Mouse (Mus musculus) embryonic facial prominence, embryonic 10.5 days (tissue): ENCODE measurements around the gene 4930486L24Rik. TPM values are rescaled to one million over a fixed set of nuclear protein-coding genes. Genes with fewer than 3 reads are reported as not detected.
"Not testable (repeated sequence)": the region's sequence is repeated elsewhere in the genome, so short reads cannot be mapped to it uniquely, and the experiment has no call there.

Experiments used
- DNase-seq: peaks from one replicate; pipeline ENCODE4 v3.0.0-alpha.2; 2017; ENCODE audit warnings: low spot score
- H3K27ac ChIP-seq: fragments of 300-500 bp; sonication (generic); replicated peaks from 2 replicates; pipeline ENCODE4 v1.5.1; 2016; ENCODE audit warnings: mild to moderate bottlenecking
- H3K27me3 ChIP-seq: fragments of 300-500 bp; sonication (generic); replicated peaks from 2 replicates; pipeline ENCODE4 v1.6.1; 2016; ENCODE audit warnings: low read depth, mild to moderate bottlenecking; ENCODE audit not compliant: poor library complexity, severe bottlenecking
- H3K36me3 ChIP-seq: fragments of 300-500 bp; sonication (generic); replicated peaks from 2 replicates; pipeline ENCODE4 v1.6.1; 2016; ENCODE audit warnings: mild to moderate bottlenecking, moderate library complexity
- H3K4me1 ChIP-seq: fragments of 300-500 bp; sonication (generic); 2 replicates; pipeline ENCODE4 v1.6.1; 2016
- H3K4me3 ChIP-seq: fragments of 300-500 bp; sonication (generic); 2 replicates; pipeline ENCODE4 v1.5.1; 2016; ENCODE audit warnings: mild to moderate bottlenecking, moderate library complexity
- H3K9me3 ChIP-seq: fragments of 300-500 bp; sonication (generic); 2 replicates; pipeline ENCODE4 v1.6.1; 2016; ENCODE audit warnings: mild to moderate bottlenecking
- WGBS: fragments of 180-500 bp; shearing (Covaris S2); methylation state at CpG from one replicate; pipeline ENCODE4 v1.1.7; 2016; 5-methylcytosine and 5-hydroxymethylcytosine counted together
- polyA plus RNA-seq: library from polyadenylated mRNA; unstranded; fragments of >200 nt; fragmentation: Nextera tagmentation; extraction: Ambion mirVana; gene quantifications from 2 replicates; pipeline ENCODE4 v1.2.1, GENCODE M21; 2016

4930486L24Rik gene
- 0.16 TPM in 1 of 2 replicates, not detected in the other for polyA plus RNA-seq

GRCm38 (mm10) chr13:60864281-60864680, at the start of gene 4930486L24Rik:
TSS of gene 4930486L24Rik (minus strand) at chr13:60864475.
- 61% methylated on average over 1 of the region's 1 CpGs for WGBS
- DNase-seq = no peak
- Histone ChIP-seq H3K9me3 (0 out of 2 replicates have a peak, but pooled peaks cover 6% of the 10 kb centered on the region), H3K4me1 (no peaks in the 10 kb centered on the region), H3K27ac (no peak within 1 kb of the TSS), H3K27me3 (no peaks in the 10 kb centered on the region), H3K36me3 (no peaks in the 10 kb centered on the region), H3K4me3 (no peak within 1 kb of the TSS)

- H3K9me3 ChIP-seq = peaks cover 14% of the 10 kb centered on the region; the same call in 1 of the 2 replicates
- 93% methylated on average over 2 of the region's 2 CpGs for WGBS
- H3K27me3 ChIP-seq, H3K4me1 ChIP-seq, H3K27ac ChIP-seq, DNase-seq, H3K4me3 ChIP-seq, H3K36me3 ChIP-seq: not testable (repeated sequence)
Measured at GRCm38 (mm10) chr13:60904780-60905179, 40.5 kb upstream of the 4930486L24Rik start, which contains the start of gene Tpbpb. TSS of gene Tpbpb (minus strand) at chr13:60904880.

DNA sequence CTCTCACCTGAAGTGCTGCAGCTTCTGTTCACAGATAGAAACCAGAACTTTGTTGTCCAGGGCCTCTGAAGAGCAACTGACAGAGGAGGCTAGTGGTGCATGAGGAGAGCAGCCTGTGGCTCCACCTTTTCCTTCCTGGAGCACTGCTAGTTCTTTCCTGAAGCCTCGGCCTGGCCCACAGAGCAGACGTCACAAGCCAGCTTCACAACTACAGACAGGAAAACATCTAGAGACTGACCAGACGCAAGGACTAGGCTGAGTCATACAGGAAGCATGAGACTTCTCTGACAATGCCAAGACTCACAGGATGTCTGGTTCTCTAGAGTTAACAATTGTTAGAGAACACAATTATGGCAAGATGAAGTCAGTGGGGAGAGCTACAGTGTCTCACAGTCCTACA, 33.1 kb upstream of the 4930486L24Rik start, which contains the start of gene Ctla2b:
Gene Ctla2b, minus strand, starts transcription at position 120 of the 400 bp plus-strand sequence.
- peaks cover 15% of the 10 kb centered on the region; the same call in 1 of the 2 replicates for H3K9me3 ChIP-seq
- no peaks in the 10 kb centered on the region for H3K4me1 ChIP-seq
- H3K4me3 ChIP-seq = no peak within 1 kb of the TSS
- 77% methylated on average over 3 of the region's 3 CpGs for WGBS
- H3K27me3 ChIP-seq = no peaks in the 10 kb centered on the region
- DNase-seq = peak; percentile 8
- H3K27ac ChIP-seq = no peak within 1 kb of the TSS
- H3K36me3 ChIP-seq = no peaks in the 10 kb centered on the region

- not testable (repeated sequence) for H3K36me3 ChIP-seq, H3K27ac ChIP-seq, DNase-seq, H3K4me1 ChIP-seq, H3K27me3 ChIP-seq, H3K4me3 ChIP-seq
- whole genome bisulfite sequencing = 80% methylated on average over 8 of the region's 8 CpGs
- peaks cover 11% of the 10 kb centered on the region; the same call in 1 of the 2 replicates for H3K9me3 ChIP-seq
Measured at GRCm38 (mm10) chr13:60896794-60897193, 32.5 kb upstream of the 4930486L24Rik start, which contains the start of gene Gm49392. TSS of gene Gm49392 (minus strand) at chr13:60896894.

DNA sequence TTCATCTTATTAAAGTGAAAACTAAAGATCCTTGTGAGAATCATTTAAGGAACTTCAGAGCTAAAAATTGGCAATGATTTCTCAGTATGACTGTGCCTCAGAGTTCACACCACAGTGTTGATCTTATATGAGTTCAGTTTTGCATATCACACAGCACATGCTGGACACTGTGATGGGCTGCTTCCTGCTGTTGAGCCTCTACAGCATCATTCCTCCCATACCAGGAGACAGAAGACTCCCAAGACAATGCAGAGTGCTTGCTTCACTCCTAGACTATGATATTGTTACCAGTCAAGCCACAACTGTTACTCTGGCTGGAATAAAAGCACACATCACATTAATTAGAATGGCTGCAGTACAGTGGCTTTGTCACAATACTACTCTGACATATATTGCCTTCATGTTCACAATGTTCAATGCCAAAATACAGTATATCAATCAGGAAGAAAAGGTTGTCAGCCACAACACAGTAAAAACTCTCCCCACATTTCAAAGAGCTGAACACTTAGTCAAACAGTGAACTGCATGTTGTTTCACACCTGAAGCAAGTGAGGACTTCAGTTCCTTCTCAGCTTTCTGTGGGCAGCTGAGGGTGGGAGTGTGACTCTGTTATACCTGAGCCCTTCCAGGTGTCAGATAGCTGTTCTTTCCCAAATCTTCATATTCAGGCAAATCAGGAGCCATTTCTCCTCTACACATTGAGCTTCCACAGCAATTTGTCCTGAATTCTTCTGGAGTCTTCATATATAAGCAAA, 31.3 kb upstream of the 4930486L24Rik start:
- Histone ChIP-seq H3K4me1 (no peaks in the 10 kb centered on the region), H3K27ac (no peak overlapping the region), H3K36me3 (no peaks in the 10 kb centered on the region), H3K27me3 (no peaks in the 10 kb centered on the region), H3K4me3 (no peak overlapping the region), H3K9me3 (peaks cover 11% of the 10 kb centered on the region; the same call in 1 of the 2 replicates)
- DNase-seq = no peak

GRCm38 (mm10) chr13:60892301-60892700, 28.0 kb upstream of the 4930486L24Rik start:
- 87% methylated on average over 1 of the region's 1 CpGs for WGBS
- Histone ChIP-seq H3K36me3 (no peaks in the 10 kb centered on the region), H3K4me1 (no peaks in the 10 kb centered on the region), H3K27ac (no peak overlapping the region), H3K9me3 (peaks cover 5% of the 10 kb centered on the region; the same call in 1 of the 2 replicates), H3K27me3 (no peaks in the 10 kb centered on the region), H3K4me3 (no peak overlapping the region)
- no peak for DNase-seq

GRCm38 (mm10) chr13:60848241-60849120, 15.8 kb downstream of the 4930486L24Rik start:
- Histone ChIP-seq H3K4me1 (no peaks in the 10 kb centered on the region), H3K36me3 (no peaks in the 10 kb centered on the region), H3K27ac (no peak overlapping the region), H3K9me3 (no peaks in the 10 kb centered on the region), H3K4me3 (no peak overlapping the region), H3K27me3 (no peaks in the 10 kb centered on the region)
- DNase-seq = no peak
- 87% methylated on average over 4 of the region's 4 CpGs for WGBS

DNA sequence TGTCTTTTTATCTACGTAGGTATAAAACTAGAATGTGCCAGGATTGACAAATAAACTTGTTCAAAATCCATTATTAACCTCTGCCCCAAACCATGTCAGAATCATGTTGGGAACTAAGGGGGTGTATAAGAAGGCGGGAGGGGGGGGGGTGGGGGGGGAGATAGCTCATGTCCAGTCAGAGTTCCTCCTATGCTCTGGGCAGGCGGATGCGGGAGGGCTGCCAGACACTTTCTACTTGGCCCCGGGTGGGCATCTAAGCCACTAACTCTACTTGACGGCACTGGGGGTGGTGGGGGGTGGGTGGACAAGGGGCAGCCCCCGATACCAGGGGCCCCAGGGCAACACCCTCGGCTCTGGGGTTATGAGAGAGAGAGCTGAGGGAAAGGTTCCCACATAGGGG, 21.1 kb downstream of the 4930486L24Rik start:
- Histone ChIP-seq H3K36me3 (no peaks in the 10 kb centered on the region), H3K4me1 (no peaks in the 10 kb centered on the region), H3K27me3 (no peaks in the 10 kb centered on the region), H3K27ac (no peak overlapping the region), H3K4me3 (no peak overlapping the region), H3K9me3 (no peaks in the 10 kb centered on the region)
- 85% methylated on average over 8 of the region's 8 CpGs for WGBS
- no peak for DNase-seq

GRCm38 (mm10) chr13:60842703-60843102, 21.6 kb downstream of the 4930486L24Rik start:
- H3K9me3 ChIP-seq = no peaks in the 10 kb centered on the region
- no peak overlapping the region for H3K27ac ChIP-seq
- H3K27me3 ChIP-seq = no peaks in the 10 kb centered on the region
- DNase-seq = no peak
- no peaks in the 10 kb centered on the region for H3K4me1 ChIP-seq
- 85% methylated on average over 6 of the region's 6 CpGs for WGBS
- H3K4me3 ChIP-seq = no peak overlapping the region
- H3K36me3 ChIP-seq = no peaks in the 10 kb centered on the region

DNA sequence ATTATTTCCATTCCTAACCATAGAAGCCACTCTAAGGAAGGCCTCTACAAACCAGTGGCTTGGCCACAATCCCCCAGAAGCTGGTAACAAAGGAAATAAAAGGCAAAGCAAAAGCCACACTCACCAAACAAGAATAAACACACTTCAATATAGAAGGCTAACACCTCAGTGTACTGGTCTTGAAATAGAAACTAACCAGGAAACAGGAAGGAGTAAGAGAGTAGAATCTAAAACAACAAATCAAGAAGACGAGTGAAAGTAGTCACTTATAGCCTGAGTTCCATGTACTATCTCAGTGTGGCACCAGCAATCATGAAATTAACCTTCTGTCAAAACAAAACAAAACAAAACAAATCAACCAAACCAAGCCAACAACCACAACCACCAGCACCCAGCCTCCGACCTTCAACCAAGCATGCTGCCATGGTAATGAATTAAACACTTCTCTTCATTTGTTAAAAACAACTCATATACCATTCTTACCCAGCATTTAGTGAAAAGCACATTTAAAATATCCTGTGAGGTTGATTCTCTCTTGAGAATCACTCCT, 24.8 kb downstream of the 4930486L24Rik start:
- 81% methylated on average over 2 of the region's 2 CpGs for WGBS

DNA sequence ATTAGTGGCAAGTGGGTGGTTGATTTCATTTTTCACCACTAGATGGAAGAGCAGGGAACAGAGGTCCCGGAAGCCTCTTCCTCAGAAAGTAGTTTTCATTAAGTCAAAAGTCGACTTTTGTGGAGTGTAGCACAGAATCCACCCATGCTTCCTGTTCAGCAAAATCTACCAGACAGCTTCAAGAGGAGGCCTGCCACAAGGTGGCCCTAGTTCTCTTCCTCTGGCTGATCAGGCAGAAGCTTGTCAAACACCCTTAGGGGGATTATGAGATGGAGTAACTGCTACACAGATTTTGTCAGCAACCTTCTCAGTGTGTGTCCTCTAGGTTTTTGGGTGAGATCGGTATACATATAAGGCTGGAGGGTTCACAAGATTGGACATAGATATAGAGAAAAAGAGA, 38.2 kb downstream of the 4930486L24Rik start:
- no peak overlapping the region for H3K27ac ChIP-seq
- H3K36me3 ChIP-seq = no peaks in the 10 kb centered on the region
- DNase-seq = no peak
- H3K4me3 ChIP-seq = no peak overlapping the region
- H3K27me3 ChIP-seq = no peaks in the 10 kb centered on the region
- 67% methylated on average over 3 of the region's 3 CpGs for WGBS
- H3K4me1 ChIP-seq = no peaks in the 10 kb centered on the region
- H3K9me3 ChIP-seq = no peaks in the 10 kb centered on the region

More for the DNA sequence above, 24.8 kb downstream of the 4930486L24Rik start:
- Histone ChIP-seq H3K27ac (no peak overlapping the region), H3K4me3 (no peak overlapping the region), H3K36me3 (no peaks in the 10 kb centered on the region), H3K27me3 (no peaks in the 10 kb centered on the region), H3K9me3 (no peaks in the 10 kb centered on the region), H3K4me1 (no peaks in the 10 kb centered on the region)
- no peak for DNase-seq

DNA sequence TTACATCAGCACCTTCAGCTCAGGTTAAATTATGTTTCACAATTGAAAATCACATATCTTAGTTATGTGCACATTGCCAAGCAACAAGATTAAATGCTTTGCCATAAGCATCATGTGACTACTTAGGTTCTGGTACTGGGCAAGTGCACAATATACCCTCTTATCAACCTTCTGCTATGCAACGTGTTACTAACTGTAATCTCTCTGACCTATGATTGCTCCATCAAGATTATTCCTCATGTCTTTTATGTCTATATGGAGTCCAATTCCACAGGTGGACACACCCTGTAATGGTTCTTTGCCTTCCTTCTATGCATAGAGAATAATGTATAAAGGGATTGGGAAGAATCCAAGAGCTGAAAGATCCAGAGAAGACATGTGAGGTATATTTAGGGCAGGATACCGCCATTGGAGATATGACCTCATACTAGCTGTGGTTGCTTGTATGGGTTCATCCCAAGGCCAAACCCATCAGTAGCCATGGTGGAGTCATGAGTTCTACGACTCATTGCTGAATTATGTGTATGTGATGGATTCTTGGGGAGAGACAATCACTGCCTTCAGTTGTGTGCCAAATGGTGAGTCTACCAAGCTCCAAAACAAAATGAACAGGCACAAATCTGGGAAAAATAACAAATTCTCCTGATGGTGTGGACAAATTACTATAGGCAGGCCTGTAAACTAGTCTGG, 43.6 kb downstream of the 4930486L24Rik start:
- Histone ChIP-seq H3K27ac (no peak overlapping the region), H3K27me3 (no peaks in the 10 kb centered on the region), H3K36me3 (no peaks in the 10 kb centered on the region), H3K4me3 (no peak overlapping the region), H3K4me1 (no peaks in the 10 kb centered on the region), H3K9me3 (no peaks in the 10 kb centered on the region)
- no peak for DNase-seq
- WGBS = 83% methylated on average over 3 of the region's 3 CpGs
